Mouse (Mus musculus) spleen, adult 2 months (tissue): Measurements from ENCODE around the gene Nup107. TPM values are rescaled to one million over a fixed set of nuclear protein-coding genes. Genes with fewer than 3 reads are reported as not detected.

Experiments used
- DNase-seq, 2 experiments: peaks; one replicate each; pipeline versions ENCODE4 v3.0.0 to v3.0.0-alpha.2; 2012 to 2021; ENCODE audit warnings: low spot score in 2 of 2, low read depth in 1 of 2
- H3K27ac ChIP-seq: fragments of 200-500 bp; 2 replicates; pipeline ENCODE4 v1.5.1; 2012; ENCODE audit warnings: low read length, inconsistent platforms; ENCODE audit not compliant: insufficient read depth
- H3K27me3 ChIP-seq: fragments of 200-500 bp; 2 replicates; pipeline ENCODE4 v1.6.1; 2012; ENCODE audit warnings: mild to moderate bottlenecking, moderate library complexity, low read length, inconsistent platforms; ENCODE audit not compliant: control insufficient read depth, insufficient read depth
- H3K36me3 ChIP-seq: fragments of 200-500 bp; 2 replicates; pipeline ENCODE4 v1.6.1; 2012; ENCODE audit warnings: mild to moderate bottlenecking, low read length, inconsistent platforms; ENCODE audit not compliant: control insufficient read depth, insufficient read depth
- H3K4me1 ChIP-seq: fragments of 200-500 bp; 2 replicates; pipeline ENCODE4 v1.6.1; 2011; ENCODE audit warnings: inconsistent platforms; ENCODE audit not compliant: control insufficient read depth, insufficient read depth, insufficient read length
- H3K4me3 ChIP-seq: fragments of 200-500 bp; 2 replicates; pipeline ENCODE4 v1.5.1; 2011; ENCODE audit warnings: mild to moderate bottlenecking, inconsistent platforms; ENCODE audit not compliant: insufficient read depth, insufficient read length; ENCODE audit errors: extremely low read depth
- CTCF ChIP-seq: fragments of 200-500 bp; IDR thresholded peaks from 2 replicates; pipeline ENCODE4 v1.5.1; 2011; ENCODE audit warnings: mild to moderate bottlenecking, inconsistent platforms; ENCODE audit not compliant: insufficient read depth, insufficient read length, insufficient replicate concordance; ENCODE audit errors: extremely low read depth
- POLR2A ChIP-seq: fragments of 200-500 bp; IDR thresholded peaks from 2 replicates; pipeline ENCODE4 v1.6.1; 2011; ENCODE audit warnings: low read depth, low read length, inconsistent platforms
- WGBS: fragments of 180-500 bp; shearing (Covaris S2); methylation state at CpG from one replicate; pipeline ENCODE4 v1.1.7; 2018; 5-methylcytosine and 5-hydroxymethylcytosine counted together
- polyA plus RNA-seq: library from polyadenylated mRNA; depleted of rRNA; stranded (reverse); fragments of >200 nt; gene quantifications from 2 replicates; pipeline ENCODE4 v1.2.3, GENCODE M21; 2012

Nup107 gene
- polyA plus RNA-seq, 1 experiment = 5.8 TPM

DNA sequence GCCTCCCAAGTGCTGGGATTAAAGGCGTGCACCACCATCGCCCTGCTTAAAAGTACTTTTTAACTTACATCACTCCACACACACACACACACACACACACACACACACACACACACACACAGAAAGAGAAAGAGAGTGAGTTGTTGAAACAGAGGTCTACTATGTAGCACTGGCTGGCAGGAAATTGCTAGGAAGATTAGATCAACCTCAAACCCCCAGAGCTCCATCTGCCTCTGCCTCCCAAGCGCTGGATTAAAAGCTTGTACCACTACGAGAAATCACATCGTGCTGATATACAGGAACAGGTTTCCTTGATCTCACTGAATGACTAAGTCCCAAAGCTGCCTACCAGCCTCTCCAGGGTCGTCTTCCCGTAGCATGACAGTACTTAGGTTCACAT, 7.9 kb downstream of the Nup107 start:
- DNase-seq = no peak
- Histone ChIP-seq H3K4me3 (no peak overlapping the region), H3K4me1 (no peaks in the 10 kb centered on the region), H3K27me3 (no peaks in the 10 kb centered on the region), H3K27ac (0 out of 2 replicates have a peak overlapping the region, but pooled peaks have one; percentile 5), H3K36me3 (peaks cover 26% of the 10 kb centered on the region)
- 70% methylated on average over 7 of the region's 7 CpGs for WGBS
- TF ChIP-seq POLR2A (no peak), CTCF (no peak)

DNA sequence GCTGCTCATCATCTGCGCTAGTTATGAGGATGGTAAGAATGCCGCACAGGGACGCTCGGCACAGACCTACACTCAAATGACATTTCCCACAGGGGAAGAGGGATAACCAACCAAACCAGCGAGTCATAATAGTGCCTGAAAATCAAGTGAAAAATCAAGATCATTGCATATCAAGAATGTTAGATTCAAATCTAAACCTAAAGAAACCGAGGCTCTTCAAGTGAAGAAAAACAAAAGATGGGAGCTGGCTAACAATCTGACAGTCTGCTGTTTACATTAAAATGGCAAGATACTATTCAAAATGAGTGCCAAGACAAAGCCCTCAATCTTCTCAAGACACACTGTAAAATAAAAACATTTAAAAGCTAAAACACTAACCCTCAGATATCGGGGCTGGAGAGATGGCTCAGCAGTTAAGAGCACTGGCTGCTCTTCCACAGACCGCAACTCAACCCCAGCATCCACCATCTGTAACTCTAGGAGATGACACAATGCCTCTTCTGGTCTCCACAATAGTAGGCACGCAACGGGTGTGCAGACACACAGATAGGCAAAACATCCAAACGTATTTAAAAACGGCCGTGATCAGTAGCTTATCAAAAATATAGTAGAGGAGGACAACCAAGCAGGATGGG, 8.6 kb downstream of the Nup107 start:
- peaks cover 26% of the 10 kb centered on the region for H3K36me3 ChIP-seq
- DNase-seq = no peak
- H3K27me3 ChIP-seq = no peaks in the 10 kb centered on the region
- no peak for TF ChIP-seq CTCF
- no peaks in the 10 kb centered on the region for H3K4me1 ChIP-seq
- H3K27ac ChIP-seq = no peak overlapping the region
- no peak overlapping the region for H3K4me3 ChIP-seq
- WGBS = 94% methylated on average over 13 of the region's 13 CpGs

DNA sequence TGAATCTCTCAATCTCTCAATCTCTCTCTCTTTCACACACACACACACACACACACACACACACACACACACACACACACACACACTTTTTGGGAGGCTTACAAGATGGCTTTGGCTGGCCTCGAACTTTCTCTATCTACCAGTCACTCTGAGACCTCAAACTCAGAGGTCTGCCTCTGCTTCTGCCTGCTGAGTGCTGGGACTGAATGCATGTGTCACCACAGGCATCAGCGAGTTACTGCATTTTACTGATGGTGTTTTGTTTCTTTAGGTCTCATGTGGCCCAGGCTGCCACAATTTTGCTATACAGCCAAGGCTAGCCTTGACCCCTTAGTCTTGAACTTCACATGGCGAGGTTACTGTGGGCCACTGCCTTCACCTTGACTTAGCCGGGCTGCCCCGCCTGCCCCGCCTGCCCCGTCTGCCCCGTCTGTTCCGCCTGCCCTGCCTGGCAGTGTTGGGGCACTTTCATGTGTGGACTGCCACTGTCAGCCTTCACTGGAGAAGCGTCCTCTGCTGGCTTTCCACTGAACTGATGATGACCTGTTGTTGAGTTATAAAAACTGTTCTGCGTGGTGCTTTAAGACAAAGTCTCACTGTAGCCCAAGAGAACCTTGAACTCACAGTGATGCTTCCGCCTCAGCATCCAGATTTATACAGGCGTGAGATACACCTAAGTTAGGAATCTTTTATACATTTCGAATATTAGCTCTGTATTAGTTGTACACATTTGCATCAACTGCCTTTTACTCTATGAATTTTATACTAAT, 9.8 kb downstream of the Nup107 start:
- TF ChIP-seq CTCF (no peak), POLR2A (no peak)

DNA sequence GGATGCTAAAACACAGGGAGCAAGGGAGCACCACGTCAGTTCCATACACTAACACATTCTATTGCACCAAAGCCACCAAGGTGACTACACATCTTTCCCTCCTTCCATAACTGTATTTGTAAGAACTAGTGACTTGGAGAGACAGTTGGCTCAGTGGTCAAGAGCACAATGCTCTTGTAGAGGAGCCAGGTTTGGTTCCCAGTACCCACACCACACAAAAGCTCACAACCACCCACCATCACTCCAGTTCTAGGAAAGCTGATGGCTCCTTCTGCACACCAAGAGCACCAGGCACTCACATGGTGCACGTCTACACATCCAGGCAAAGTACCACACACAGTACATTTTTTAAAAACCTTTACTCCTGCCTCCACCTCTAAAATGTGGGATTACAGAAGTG, 10.4 kb downstream of the Nup107 start:
- no peaks in the 10 kb centered on the region for H3K4me1 ChIP-seq
- peaks cover 26% of the 10 kb centered on the region for H3K36me3 ChIP-seq
- no peaks in the 10 kb centered on the region for H3K27me3 ChIP-seq
- no peak overlapping the region for H3K27ac ChIP-seq
- 93% methylated on average over 2 of the region's 2 CpGs for WGBS
- no peak for TF ChIP-seq POLR2A
- no peak for TF ChIP-seq CTCF
- no peak overlapping the region for H3K4me3 ChIP-seq
- no peak for DNase-seq

More for the DNA sequence above, 9.8 kb downstream of the Nup107 start:
- H3K36me3 ChIP-seq = peaks cover 24% of the 10 kb centered on the region
- no peak overlapping the region for H3K4me3 ChIP-seq
- H3K27ac ChIP-seq = no peak overlapping the region
- no peaks in the 10 kb centered on the region for H3K4me1 ChIP-seq
- 93% methylated on average over 14 of the region's 14 CpGs for WGBS
- no peak for DNase-seq
- H3K27me3 ChIP-seq = no peaks in the 10 kb centered on the region

DNA sequence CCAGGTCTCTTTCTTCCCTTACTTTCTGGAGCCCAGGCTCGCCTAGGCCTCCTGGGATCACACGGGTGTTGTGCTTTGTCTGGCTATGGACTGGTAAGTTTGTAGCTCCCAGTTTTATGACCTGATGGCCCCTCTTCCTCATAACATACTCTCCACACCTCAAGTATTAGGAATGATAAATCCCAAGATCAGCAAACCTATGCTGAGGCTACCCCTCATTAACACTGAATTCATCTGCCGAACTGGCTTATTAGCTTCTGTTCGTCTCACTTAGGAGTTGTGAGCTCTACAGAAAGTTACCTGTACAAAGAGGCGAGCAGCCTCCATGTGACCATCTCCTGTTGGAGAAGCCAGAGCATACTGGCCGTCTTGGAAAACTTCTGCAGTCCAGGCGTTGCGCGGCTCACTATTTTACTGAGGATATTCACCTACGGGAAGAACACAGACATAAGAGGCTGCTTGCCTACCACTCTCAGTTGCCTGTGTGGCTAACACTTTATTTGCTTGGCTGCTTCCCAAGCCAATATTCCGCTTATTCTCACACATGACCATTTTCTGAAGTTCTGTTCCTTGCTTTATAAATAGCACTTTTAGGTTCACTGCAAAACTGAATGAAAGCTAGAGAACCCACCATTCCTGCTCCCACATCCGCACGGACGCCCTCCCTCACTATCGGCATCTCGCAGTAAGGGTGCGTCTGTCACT, 11.3 kb downstream of the Nup107 start:
- TF ChIP-seq POLR2A (no peak), CTCF (no peak)
- Histone ChIP-seq H3K4me3 (no peak overlapping the region), H3K27ac (no peak overlapping the region), H3K4me1 (no peaks in the 10 kb centered on the region), H3K27me3 (no peaks in the 10 kb centered on the region), H3K36me3 (peaks cover 26% of the 10 kb centered on the region)
- WGBS = 94% methylated on average over 17 of the region's 17 CpGs
- no peak for DNase-seq

DNA sequence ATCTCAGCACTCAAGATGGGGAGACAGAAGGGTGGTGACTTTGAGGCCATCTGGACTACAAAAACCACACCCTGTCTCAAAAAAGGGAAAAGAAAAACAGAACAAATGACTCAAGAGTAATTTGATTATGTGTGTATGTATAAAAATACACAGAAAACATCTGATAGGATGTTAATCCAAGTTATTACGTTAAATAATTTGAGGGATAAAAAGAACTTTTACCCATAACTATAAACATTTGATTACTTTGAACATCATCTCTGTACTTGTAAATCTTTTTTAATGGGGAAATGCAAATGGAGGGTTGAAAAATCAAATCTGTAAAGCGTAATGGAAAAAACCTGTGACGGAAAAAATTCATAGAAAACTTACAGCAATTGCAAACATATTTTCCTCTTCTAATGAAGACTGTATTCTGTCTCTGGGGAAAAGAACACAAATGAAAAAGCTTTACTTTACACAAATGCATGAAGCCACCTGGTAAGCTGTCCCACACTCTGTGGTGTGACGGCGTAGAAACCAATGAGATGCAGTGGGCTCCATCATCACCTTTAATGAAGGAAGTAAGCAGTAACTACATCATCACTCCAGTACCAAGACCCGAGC, 12.1 kb downstream of the Nup107 start:
- no peak overlapping the region for H3K27ac ChIP-seq
- peaks cover 27% of the 10 kb centered on the region for H3K36me3 ChIP-seq
- TF ChIP-seq POLR2A (no peak), CTCF (no peak)
- WGBS = 80% methylated on average over 6 of the region's 6 CpGs
- peak in 1 of 2 experiments; percentile 36 for DNase-seq
- no peaks in the 10 kb centered on the region for H3K4me1 ChIP-seq
- no peaks in the 10 kb centered on the region for H3K27me3 ChIP-seq
- no peak overlapping the region for H3K4me3 ChIP-seq
